Mouse (Mus musculus) ovary, postnatal 36 days (tissue): ENCODE data around the gene Ppig.
A peak's percentile ranks its signal among the peaks of the same experiment; 100 is the strongest.

Experiments used
- DNase-seq: peaks from one replicate; pipeline ENCODE4 v3.0.0; 2022; ENCODE audit warnings: low spot score, mixed read lengths

The Ppig gene

DNA sequence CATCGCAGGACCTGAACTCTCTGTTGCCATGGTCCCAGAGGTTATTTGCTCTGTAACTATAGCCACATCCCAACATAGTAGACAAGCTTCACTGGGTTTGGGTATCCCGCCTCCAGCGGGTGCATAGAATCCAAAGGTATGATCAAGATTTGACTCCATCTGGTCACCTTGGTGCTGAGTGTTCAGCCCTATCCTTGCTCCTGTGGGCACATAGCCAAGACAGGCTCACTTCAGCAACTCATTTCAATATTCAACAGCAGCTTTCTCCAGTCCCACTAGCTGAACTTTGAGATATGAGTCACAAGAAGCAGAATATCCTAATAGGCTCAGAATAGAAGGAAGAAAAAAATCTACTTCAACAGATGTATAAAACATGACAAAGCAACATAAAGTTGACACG is 41.0 kb downstream of the Ppig start:
- DNase-seq, result no peak

DNA sequence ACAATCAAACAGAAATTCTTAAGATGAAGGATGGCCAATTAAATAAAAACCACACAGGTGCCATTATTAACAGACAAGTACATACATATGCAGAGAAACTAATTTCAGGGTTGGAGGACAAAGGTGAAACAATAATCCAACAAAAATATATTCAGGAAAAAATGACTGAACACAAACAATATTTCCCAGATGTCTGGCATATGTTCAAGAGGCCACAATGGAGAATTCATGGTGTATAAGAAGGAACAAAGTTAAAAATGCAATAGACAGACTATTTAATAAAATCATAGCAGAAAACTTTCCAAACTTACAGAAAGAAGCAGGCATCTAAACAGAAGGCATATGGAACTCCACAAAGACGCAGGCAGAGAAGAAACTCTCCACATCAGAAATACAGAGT is 42.4 kb downstream of the Ppig start:
- no peak for DNase-seq

DNA sequence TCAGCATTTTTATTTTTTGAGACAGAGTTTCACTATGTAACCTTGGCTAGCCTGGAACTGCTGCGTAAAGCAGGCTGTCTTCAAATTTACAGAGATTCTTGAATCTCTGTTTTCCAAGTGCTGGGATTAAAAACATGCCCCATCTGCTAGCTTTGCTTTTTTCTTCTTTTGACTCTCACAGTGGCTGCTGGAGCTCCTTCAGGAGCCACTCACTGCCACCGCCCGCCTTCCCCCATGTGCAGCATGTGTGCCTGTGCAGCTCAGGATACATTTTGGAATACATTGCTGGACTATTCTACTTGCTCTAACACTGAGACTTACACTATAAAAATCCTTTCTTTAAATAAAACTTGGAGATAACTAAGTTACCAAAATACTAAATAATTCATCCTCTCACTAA is 51.0 kb downstream of the Ppig start:
- no peak for DNase-seq

DNA sequence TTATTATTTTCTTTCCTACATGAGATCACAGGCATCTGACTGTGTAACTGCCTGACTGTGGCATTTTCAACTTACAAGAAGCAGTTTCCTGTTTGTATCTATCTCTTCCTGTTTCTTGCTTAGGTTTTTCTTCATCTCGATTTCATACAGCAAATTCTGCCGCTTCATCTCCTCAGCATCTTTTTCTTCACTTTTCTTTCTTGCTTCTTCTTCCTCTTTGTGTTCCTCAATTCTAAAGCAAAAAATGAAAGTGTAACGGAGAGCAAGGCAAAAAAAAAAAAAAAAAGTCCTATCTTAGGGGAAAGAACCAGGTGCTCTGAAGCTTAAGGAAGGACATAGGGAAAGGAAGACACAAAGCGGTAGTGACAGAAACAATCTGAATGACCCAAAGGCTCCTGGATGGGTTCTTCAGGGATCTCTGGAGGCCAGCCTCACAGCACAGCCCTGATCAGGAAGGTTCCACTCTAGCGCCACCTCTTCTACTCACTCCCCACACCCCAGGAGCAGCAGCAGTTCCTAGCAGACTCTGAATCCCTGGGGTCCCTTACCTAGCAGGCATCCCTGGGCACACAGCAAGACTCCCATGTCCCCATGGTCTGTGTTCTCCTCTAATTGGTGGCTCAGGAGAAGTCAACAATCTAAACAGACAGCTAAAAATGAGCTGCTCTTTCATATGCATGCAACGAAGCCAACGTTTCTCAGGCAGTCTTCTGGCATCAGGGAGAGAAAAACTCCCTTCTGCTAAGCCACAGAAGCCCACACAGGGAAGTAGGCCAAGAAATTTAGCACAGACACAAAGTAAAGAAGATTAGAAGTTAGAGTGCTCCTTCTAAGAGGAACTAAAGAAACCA is 55.9 kb downstream of the Ppig start:
- no peak for DNase-seq

DNA sequence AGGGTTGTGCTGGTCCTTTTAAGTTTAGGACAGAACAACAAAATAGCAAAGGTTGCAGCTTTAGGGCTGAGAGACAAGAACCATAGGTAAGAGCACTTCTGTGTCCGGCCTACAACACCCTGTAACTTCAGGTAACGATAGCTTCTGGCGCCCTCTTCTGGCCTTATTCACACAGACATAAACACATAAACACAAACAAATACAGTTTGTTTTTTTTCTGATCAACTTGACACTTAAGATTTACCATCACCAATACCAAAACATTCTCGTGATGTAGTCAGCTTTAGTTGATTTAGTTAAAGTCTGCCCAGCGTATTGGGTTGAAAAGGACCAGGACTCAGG is 56.5 kb downstream of the Ppig start:
- DNase-seq, result no peak

DNA sequence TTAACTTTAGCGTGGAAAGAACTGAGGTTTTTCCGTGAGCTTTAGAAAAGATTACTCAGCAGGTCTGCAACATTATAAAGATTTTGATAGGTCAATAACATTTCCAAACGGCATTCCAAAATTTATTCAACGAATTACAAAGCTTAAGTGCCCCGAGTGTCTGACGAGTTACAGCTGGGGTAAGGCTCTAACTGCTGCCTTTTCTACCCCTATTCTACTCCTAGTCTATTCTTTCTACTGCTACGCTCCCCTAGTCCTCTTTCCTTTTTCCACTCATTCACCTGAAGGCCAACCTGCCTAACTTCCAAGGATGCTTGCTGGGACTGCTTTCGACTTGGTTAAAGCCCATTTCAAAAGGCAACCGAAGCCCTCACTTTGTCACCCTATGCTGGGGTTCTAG is 66.6 kb downstream of the Ppig start:
- DNase-seq, result no peak

DNA sequence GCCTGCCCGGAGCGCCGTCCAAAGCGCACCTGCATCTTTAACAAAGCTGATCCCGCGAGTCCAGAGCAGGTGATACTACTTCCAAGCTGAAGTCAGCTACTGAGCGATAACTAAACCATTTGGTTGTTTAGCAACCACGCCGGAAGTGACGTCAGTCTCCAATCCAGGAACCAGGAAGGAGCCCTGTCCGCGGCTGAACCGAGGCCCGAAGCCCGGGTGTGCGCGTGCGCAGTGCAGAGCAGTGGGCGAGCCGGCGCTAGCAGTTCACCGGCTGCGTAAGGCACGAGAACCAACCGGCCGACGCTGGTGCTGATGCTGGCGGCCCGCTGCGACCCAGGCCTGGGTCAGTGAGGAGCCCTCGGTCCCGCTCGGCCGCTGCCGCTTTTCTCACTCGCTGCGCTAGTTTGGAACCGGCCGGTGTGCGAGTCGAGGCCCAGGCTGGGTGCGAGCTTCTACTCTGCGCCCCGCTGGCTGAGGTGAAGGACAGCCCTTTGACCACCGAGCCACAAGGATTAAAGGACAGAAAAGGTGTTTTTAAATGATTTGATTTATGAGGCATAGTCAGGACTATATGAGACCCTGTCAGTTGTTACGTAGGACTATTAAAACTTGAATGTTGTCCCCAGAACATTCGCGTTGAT is 67.2 kb downstream of the Ppig start, which contains the start of the genes Ccdc173 and Phospho2:
Gene Ccdc173, minus strand, starts transcription at position 147 of the 641 bp plus-strand sequence.
Gene Phospho2, plus strand, starts transcription at position 195 of the 641 bp plus-strand sequence.
- DNase-seq, result peak; percentile 97

DNA sequence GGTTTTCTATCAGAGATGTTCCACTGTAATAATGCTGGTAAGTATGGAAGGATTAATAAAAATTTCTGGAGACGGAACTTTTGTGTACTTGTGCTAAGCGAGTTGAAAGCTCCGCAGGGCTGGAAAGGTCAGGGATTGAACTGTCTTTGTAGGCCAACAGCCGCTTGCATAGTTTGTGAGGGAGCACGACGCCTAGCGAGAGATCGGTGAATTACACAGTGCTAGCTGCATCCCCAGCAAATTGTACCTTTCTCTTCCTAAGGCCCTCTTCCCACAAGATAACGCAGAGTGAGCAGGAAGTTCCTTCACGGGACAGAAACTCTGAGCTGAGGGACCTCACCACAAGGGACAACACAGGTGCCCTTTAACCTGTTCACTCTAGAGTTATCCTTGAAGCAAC is 67.9 kb downstream of the Ppig start:
- DNase-seq, result peak; percentile 78

DNA sequence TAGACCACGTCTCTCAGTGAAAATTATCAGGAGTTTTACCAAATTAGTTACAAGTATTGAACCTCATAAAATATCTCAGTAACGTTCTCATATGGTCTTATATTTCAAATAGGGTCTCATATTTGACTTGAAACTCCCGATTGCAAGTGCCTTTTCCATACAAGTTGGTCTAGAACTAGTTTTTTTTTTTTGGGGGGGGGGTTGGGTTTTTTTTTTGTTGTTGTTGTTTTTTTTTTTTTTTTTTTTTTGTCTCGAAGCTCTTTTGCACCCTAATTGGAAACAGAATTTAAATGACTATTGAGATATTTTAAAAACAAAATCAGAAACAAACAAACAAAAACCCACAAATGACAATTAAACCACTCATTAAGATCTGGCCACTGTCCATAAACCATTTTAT is 68.4 kb downstream of the Ppig start:
- DNase-seq, result no peak

DNA sequence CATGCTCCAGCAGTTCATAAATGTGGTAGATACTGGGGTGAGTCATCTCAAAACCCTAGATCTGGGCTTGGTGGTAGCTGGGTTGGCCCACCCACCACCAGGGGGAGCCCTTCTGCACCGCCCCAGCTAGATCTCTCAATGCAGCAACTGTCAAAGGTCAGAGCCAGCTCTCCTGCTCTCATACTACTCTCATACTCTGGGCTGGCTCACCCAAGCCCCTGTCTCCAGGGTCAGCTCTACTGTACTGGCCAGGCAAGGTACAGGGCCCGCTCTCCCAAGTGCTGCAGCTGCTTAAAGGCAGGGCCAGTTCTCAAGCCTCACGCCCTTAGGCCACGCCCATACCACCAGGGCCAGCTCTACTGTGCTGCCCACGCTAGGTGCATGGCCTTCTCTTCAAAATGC is 80.6 kb downstream of the Ppig start:
- DNase-seq, result peak; percentile 69
